Mouse (Mus musculus) brain, embryonic 18.5 days (tissue): ENCODE data around the gene 1700028P14Rik.
"Not testable (repeated sequence)": the region's sequence is repeated elsewhere in the genome, so short reads cannot be mapped to it uniquely, and the experiment has no call there.

Source experiments
- DNase-seq: peaks from one replicate; pipeline ENCODE4 v3.0.0-alpha.2; 2012; ENCODE audit warnings: low read depth, low spot score

1700028P14Rik gene

DNA sequence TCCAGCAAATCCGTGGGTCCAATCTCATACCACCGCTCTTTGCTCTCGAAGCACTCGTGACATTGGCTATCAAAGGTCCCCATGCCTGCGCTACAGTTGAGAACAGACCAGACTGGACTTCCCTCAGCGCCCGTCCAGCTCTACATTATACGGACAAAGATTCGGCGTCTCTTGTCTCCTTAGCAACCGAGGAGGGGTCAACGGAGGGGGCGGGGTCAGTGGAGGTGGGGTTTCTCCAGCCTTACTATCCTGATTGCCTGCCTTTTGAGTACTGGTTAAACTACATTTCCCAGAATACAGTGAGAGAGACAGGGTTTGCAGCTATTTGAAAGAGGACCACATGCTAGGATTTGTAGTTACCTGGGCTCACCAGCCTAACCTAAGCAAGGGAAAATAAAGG is at the start of gene 1700028P14Rik:
1700028P14Rik (minus strand) TSS at position 169 of the 400 bp plus-strand sequence.
- DNase-seq = no peak

DNA sequence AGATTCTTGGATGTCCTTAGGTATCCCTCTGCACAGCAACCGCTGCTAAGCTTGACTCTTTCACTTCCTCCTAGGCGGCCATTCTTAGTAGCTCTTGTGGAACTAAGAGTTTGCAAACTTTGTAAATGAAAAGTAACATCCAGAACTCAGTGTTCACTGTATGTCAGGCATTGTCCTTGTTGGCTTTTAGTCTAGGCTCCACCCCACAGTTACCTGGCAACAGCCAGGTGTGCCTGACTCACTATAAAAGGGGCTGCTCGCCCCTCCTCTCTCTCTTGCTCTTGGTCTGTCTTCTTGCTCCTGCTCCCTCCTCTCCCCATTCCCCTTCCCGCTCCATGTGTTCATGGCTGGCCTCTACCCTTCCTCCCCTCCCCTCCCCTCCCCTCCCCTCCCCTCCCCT is 46.5 kb upstream of the 1700028P14Rik start:
- no peak for DNase-seq

DNA sequence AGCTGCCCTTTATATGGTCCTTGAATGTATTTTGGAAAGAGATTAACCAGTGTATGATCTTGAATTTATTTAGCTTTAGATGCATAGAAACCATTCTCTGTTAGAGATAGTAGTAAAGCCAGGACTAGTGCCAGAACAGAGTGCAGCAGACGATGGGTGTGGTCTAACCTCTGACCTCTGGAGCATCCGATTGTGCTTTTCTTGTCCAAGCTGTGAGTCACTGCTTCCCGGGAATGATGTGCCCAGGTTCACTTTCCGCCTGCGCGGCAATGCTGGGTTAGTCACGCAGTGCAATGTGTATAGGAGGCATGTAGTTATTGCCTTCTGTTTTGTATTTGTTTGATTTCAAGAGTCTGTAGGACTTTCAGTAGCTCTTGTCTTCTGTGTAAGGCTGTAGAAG is 45.8 kb upstream of the 1700028P14Rik start:
- DNase-seq = no peak

DNA sequence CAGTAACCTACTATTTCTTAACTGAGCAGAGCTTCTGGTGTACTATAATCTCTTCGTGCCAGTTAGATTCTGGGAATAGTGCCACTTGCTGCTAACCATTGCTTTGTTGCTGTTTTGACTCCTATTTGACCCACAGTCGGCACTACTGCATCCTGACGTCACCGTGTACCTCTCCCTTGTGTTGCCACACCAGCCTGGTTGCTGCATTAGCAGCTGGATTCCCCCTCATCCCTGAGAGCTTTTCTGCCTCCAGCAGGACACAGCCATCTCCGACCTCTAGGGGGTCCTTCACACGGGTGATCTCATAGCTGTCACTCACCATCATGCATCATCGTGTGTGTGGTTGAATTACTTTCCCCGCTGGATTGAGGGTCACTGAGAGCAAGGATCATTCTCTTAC is 45.2 kb upstream of the 1700028P14Rik start:
- no peak for DNase-seq

DNA sequence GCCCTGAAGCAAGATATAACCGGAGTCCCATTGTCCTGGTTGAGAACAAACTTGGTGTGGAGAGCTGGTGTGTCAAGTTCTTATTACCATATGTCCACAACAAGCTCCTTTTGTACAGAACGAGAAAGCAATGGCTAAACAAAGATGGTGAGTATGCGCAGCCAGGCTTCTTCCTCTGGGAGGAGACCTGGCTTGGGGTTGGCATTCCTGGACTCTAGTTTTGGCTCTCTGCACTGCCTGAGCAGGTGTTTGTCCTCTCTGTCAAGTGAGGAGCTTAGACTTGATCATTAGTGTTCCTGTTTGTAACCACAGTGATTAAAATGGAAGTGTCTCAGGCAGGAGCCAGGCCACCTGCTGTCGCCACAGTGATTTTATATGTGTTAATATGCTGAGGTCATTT is 41.7 kb upstream of the 1700028P14Rik start:
- no peak for DNase-seq

DNA sequence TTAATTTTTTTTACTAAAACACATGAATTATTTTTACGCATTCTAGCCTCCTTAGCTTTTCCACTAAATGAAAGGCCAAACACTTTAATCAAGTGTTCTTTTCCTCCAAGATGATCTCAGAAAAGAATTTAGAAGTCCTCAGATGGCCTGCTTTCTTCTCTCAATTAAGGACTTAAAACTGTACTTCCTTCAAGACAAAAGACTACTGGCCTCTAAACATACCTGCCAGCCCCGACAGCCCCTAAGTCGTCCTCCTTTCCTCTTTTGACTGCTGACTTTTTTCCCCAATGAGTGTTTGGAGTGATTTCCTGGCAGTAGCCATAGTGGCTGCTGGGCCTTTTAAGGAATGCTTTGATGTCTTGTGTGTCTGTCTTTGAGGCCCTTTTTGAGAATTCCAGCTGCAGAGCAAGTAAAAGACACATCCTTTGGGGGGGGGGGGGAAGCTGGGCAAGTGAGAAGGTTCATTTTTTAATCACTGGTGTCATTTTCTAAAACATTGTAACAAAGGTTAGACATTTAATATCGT is 35.9 kb upstream of the 1700028P14Rik start:
- no peak for DNase-seq

DNA sequence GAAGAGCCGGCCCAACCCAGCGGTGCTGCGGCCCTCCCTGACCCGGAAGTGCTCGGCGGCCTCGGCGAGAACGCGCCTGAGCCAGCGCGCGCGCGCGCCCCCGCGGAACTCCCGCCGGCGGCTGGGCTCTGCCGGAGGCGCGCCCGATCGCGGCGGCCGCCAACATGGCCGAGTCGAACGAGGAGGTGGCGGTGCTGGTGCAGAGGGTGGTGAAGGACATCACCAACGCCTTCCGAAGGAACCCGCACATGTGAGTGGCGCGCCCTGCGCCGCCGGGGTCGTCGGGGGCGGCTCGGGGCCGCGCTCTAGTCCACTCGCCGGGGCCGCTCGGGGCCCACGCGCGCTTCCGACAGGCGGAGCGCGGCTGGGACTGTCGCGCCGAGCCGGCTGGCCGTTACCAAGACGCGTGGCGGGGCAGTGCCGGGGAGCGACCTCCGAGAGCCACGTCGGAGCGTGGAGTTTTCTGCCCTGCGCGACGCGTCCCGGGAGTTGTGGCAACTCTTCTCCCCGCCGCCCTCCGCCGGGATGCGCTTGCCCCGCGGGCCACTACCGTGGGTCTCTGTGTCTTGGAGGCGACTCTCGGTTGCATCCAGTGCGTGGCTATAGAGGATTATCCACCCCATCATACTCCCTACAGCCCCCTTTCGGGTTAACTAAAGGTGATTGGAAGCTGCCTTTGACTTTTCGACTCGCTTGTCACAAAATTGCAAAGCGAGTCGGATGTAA is 34.8 kb upstream of the 1700028P14Rik start, which contains the start of gene Ptar1:
Ptar1 (plus strand) TSS at position 134 of the 726 bp plus-strand sequence.
- peak; percentile 52 for DNase-seq

DNA sequence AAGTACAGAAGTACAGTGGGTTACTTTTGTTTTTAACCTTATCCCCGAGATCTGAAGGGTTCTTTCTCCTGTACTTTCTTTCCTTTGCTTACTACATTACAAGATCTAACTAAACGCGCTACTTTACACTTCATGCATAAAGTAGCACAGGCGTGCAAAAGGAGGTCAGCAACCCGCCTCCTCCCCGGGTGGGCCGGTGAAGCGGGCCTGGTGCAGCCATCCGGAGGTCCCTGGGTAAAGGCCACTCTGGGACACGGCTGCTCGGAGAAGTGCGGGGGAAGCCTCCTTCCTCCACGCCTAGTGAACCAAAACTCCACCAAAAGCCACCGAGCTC is 34.3 kb upstream of the 1700028P14Rik start:
- DNase-seq = no peak

DNA sequence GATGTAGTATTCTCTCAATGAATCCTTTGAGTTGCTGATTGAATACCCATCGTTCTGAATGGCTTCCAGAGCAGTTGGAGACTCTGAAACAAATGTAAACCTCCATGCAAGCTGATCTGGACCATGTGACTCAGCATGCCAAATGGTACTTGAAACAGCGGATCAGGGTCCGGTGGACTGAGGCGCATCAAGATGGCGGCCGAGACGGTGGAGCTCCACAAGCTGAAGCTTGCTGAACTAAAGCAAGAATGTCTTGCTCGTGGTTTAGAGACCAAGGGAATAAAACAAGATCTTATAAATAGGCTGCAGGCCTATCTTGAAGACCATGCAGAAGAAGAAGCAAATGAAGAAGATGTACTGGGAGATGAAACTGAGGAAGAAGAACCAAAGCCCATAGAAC is 23.0 kb upstream of the 1700028P14Rik start:
- not testable (repeated sequence) for DNase-seq

DNA sequence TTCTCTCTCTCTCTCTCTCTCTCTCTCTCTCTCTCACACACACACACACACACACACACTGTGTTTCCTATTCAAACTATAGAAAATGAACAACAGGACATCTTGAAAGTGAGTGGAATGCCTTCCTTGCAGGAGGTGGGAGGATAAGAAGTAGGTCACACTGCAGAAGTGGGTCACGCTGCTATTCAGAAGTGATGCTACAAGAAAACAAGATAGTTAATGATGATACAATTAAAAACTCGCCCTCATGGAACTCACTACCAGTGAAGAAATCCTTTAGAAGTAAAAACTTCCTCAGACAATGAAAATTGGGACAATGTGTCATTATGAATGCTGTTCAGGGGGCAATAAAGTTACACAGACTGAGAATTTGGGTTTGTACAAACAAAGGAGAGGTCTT is 20.4 kb upstream of the 1700028P14Rik start:
- DNase-seq = no peak

DNA sequence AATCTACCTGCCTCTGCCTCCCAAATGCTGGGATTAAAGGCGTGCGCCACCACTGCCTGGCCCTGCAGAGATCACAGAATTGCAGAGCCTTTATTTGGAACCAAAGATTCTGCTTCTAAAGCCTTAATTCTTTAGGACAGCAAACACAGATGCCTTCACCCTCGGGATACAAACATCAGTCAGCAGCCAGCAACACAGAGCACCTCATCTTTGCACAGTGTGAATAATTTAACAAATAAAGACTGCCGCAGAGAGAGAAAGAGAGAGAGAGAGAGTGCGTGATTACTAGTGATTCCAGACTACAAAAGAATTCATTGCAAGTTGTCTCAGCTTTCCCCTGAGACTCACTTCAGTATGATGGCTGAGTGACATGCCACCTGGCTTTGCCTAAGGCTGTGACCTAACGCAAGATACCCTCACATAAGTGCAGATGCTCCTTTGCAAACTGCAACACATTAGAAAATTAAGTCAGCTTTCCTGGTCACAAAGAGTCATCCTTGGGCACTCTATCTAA is 15.6 kb upstream of the 1700028P14Rik start:
- DNase-seq = no peak

DNA sequence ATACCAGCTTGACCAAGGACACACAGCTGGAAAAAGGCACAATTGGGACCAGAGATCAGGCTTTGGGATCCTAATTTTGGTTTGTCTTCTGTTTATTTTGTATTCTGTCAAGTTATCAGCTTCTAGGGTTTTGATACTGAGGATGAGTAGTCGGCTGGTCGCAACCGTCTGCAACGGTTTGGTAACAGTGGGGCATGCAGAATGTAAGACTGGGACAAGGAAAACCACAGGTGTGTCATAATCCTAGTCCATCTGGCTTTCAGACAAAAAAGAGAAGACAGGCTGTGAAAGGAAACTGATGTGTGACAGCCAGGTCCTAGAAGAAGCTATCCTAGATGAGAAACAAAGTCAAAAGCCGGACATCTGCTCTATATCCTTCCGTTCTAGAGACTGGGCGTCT is 11.5 kb upstream of the 1700028P14Rik start:
- no peak for DNase-seq

DNA sequence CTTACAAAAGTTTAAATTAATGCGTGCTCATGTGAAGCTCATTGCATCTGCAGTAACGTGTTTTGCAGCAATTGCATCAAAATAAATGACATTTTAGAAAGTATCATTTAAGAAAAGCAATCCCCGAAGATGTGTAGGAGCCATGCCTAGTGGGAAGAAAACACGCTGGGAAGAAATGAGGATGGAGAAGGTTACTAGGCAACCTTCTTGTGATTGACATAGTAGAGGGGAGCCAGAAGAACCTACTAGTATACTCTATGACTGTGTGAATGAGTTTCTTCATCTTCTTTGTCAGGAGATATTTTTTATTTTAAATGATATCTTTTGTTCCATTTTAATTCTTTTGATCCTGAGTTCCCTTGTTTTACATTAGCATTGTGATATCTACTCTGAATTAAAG is 5.7 kb upstream of the 1700028P14Rik start:
- no peak for DNase-seq

DNA sequence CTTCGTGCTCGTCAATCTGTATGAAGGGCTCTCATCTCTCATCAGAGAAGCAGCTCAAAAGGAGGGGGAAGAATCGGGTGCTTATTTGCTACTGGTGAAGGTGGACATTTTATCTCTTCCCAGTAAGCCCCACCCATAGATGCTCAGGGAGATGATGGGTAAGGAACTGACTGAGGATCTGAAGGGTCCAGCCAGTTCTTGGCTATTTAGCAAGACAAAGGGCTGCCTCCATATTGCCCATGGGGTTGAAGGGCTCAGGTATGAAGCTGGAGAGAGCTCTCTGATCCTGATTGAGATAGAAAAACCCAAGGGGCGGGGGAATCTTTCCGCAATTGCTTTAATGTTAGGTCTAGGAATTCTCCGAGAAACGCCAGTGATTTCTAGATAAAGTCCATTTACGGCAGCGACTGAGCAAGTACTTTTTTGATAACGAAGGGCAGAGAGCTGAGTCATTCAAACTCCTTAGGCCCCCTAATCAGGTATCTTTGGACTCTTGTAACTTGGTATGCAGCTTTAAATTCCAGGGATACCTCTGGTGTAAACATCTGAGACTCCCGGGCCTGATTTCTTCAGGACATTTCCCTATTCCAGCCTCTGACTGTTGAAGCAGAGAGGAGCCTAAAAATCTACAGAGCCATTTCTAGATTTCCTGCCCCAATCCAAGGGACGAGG is 4.8 kb upstream of the 1700028P14Rik start:
- no peak for DNase-seq

DNA sequence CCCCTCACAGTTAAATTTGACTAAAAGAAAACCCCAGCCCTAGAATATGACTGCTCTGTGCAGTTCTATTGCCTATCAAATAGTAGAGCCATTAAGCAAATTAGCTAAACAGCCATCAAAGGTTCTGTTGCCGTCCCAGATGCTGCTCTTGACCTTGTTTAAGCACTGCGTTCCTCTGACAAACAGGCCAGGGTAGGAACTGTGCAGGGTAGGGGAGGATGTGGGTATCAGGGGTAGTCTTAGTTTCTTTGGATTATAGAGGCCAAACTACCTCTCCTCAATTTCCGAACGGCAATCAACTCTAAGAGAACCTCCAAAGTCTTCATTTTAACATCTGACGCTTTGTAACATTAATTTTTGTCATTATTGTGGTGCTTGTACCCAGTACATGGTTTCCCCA is 542 bp upstream of the 1700028P14Rik start:
- no peak for DNase-seq

DNA sequence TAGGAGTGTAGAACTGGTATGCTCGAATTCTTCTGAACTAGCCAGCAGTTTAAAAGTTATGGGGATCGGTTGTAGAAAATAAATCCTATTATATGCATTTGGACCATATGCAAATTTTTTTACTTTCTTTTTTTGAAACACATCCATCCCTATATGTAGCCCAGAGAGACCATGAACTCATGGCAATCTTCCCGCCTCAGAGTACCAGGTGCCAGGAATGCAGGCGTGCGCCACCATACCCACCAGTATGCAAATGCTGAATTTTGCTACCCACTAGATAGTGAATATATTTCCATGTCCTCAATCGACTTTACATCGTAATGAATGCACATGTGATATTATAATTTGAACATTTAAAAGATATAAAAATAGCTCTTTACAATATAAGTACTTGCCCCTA is 5.3 kb downstream of the 1700028P14Rik start:
- DNase-seq = no peak

DNA sequence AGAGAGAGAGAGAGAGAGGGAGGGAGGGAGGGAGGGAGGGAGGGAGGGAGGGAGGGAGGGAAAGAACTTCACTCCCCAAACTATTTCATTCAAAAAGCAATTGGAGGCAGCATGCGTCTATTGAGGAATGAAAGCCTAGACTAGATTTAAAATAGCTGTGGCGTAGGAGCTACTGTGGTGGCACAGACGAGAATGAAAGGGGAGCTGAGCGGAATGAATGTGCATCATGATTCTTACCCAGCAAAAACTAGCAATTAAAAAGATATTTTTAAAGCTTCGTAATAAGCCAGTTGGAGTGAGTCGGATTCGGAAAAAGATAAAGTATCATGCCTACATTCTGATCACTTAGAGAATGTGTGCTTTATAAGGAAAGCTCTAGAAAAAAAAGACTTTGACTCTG is 7.3 kb downstream of the 1700028P14Rik start:
- DNase-seq = no peak

DNA sequence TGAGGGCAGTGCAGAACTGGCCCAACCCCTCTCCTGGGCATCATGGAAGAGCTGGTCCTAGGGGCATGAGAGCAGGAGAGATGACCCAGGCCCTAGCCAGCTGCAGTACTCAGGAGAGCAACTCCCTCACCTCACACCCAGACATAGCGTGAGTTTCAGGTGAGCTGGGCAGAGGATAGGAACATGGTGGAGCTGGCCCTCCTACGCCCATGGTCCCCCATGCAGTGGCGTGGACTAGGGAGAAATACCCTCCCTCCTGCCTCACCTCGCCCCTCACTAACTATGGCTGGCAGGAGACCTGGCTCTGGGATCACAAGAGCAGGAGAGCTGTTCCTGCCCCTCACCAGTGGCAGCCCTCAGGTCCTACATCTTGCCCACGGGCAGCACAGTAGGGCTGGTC is 8.8 kb downstream of the 1700028P14Rik start:
- DNase-seq = no peak

DNA sequence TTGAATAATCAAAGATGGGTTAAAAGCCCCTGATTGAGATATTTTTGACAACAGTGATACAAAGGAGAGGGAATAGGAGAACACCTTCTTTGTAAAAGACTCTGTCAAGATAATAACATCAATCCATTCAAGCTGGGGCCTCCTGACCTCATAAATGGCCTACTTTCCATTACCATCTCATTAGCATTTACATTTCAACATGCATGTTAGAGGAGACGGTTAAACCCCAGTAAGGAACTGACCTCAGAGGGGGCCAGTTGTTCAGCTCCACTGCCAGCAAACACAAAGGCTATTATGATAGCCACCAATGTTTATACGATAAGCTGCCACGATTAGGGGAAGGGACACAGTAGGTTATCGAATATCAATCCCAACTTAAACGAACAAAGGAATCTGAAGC is 15.8 kb downstream of the 1700028P14Rik start:
- no peak for DNase-seq

DNA sequence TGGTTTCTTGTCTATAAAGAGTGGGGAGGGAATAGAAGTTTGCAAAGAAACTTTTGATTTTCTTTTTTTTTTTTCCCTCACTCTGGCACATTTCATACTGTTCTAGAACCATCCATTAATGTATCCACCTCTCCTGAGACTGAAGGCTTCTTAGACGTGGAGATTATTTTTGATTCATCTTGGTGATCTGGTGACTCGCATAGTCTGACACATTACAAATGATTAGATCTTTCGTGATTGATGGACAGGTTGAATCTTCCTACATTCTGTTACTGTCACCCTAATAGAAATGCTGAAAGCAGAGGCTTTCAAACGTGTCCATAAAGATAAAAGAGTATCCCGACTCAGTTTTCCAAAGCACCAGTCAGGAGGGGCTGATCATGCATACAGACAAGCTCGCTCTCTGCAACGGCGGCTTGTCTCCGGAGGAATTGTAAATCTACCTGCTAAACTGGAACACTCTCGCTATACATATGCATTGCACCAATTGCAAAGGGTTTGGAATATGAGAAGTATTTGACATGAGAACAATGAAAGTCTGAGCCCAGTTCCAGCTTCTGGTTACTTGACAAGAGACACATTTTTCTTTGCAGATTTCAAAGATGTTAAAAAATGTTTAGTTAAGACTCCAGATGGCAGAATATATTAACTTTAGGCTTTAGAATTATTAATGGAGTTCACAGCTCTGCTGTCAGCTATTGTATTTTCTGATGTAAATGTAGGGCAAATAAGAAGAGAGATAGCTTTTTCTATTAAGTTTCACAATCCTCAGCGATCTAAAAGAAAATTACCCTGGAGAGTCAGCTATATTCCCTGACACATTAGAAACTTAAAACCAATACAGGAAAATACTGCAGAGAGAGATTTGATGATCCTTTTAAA is 20.8 kb downstream of the 1700028P14Rik start:
- DNase-seq = no peak

DNA sequence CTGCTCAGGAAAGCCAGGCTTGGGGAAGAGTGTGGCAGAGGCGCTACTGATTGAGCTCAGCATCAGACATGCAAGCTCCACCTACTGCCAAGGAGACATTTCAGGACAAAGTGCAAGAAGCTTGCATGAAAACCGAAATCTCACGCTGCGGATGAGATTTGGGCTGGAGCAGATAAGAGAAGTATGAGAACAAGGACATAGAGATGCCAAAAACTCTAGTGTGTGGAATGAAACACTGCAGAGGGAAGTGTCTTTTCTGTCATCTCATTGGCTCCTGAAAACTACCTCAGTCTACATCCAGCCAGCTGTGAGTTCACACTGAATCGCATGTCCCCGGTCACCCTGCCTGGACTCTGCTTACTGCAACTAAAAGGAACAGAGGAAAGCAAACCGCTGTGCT is 38.3 kb downstream of the 1700028P14Rik start:
- DNase-seq = no peak

DNA sequence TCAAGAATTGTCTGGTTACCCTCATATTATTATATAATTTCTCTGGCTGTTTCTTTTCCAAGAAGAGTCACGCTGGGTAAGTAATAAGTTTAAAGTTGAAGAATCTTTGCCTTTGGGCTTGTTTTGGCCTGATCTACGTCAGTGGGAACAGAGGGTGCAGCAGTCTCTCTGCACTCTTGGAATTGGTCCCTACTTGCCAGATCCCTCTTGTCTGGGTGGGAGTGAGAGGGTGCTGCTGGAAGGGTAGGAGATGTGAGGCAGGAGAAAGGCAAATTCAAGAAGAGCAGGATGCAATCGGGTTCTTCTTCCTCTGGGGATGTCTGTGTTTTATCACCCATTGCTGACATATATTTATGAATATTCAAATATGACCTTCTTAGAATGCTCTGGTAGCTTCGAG is 42.9 kb downstream of the 1700028P14Rik start:
- no peak for DNase-seq
